Mouse (Mus musculus): Measurements from ENCODE around the gene Casp3.

Gene Casp3

GRCm38 (mm10) chr8:46611557-46611956 is 5.5 kb upstream of the Casp3 start:
- no peak for DNase-seq

GRCm38 (mm10) chr8:46612913-46613312 is 4.2 kb upstream of the Casp3 start:
- DNase-seq, result no peak

- DNase-seq, result no peak
These were observed 3.7 kb upstream of the Casp3 start for GRCm38 (mm10) chr8:46613377-46613776.

GRCm38 (mm10) chr8:46615936-46616335 is 1.2 kb upstream of the Casp3 start:
- peak; percentile 26 for DNase-seq

- peak; percentile 35 for DNase-seq
These were observed 864 bp downstream of the Casp3 start for GRCm38 (mm10) chr8:46617690-46618620.

- DNase-seq, result no peak
These were observed 1.7 kb downstream of the Casp3 start for GRCm38 (mm10) chr8:46618639-46619320.

- no peak for DNase-seq
These were observed 5.6 kb downstream of the Casp3 start for GRCm38 (mm10) chr8:46622446-46623270.

GRCm38 (mm10) chr8:46625166-46625565 is 8.1 kb downstream of the Casp3 start:
- DNase-seq, result no peak

- peak; percentile 17 for DNase-seq
These were observed 9.6 kb downstream of the Casp3 start for GRCm38 (mm10) chr8:46626642-46627041.

GRCm38 (mm10) chr8:46627881-46628280 is 10.8 kb downstream of the Casp3 start:
- DNase-seq, result no peak

- DNase-seq, result no peak
These were observed 11.6 kb downstream of the Casp3 start for GRCm38 (mm10) chr8:46628645-46629044.

- DNase-seq, result no peak
These were observed 13.3 kb downstream of the Casp3 start for GRCm38 (mm10) chr8:46630422-46630821.

- no peak for DNase-seq
These were observed 13.8 kb downstream of the Casp3 start for GRCm38 (mm10) chr8:46630932-46631331.

- DNase-seq, result no peak
These were observed 22.0 kb downstream of the Casp3 start for GRCm38 (mm10) chr8:46639010-46639571.

- DNase-seq, result no peak
These were observed 22.8 kb downstream of the Casp3 start for GRCm38 (mm10) chr8:46639852-46640251.

GRCm38 (mm10) chr8:46641272-46641671 is 24.2 kb downstream of the Casp3 start:
- no peak for DNase-seq

- DNase-seq, result no peak
These were observed 31.3 kb downstream of the Casp3 start for GRCm38 (mm10) chr8:46648421-46648820.

- no peak for DNase-seq
These were observed 34.8 kb downstream of the Casp3 start for GRCm38 (mm10) chr8:46651872-46652271.

GRCm38 (mm10) chr8:46655919-46656318 is 38.8 kb downstream of the Casp3 start:
- no peak for DNase-seq

- peak; percentile 79 for DNase-seq
These were observed 54.4 kb downstream of the Casp3 start for GRCm38 (mm10) chr8:46671496-46671895.

- DNase-seq, result no peak
These were observed 63.7 kb downstream of the Casp3 start for GRCm38 (mm10) chr8:46680671-46681365.

Measured in thymus, postnatal 4 days (tissue).